Mouse (Mus musculus) subcutaneous adipose tissue, adult 2 months (tissue): ENCODE data around the gene Arpc1a. TPM values are rescaled to one million over a fixed set of nuclear protein-coding genes. Genes with fewer than 3 reads are reported as not detected.

ENCODE experiments used
- polyA plus RNA-seq: library from polyadenylated mRNA; depleted of rRNA; stranded (reverse); fragments of >200 nt; gene quantifications from 2 replicates; pipeline ENCODE4 v1.2.3, GENCODE M21; 2012; ENCODE audit warnings: low replicate concordance; rRNA removed

Gene Arpc1a
- 146 and 172 TPM in 2 replicates for polyA plus RNA-seq

DNA sequence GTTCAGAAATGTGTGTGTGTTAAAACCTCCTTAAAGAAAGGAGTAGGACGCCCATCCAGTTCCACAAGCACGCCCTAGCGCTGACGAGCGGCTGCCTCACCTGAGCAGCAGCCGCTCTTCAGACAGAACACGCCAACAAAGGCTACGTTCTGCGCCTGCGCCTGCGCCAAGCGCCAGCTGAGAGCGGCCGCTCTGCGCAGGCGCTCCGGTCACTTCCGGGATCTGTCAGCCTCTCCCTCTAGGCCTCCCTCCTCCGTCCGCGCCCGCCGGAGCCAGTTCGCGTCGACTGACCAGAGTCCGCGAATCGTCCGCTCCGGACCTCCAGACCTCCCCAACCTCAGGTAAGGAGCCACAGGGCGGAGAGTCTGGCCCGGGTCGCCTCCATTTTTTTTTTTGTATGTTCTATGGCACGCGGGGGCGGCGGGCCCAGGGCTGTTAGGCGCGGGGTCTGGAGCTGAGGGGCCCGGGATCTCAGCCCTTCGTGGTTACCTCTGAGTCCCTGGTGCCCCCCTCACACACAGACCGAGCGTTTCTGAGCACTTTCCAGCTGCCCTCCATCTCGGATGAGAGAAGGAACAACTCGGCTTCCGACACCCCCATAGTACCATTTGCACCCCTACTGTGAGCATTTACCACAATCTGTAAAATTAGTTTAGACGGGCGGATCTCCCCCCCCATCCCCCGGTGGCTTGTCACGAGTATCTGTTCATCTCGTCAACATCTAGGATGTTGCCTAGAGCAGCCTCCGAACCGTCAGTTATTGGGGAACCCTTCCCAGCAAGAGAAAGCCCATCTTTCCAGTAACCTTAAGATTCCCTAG lies at the start of gene Arpc1a, which contains the start of gene Kpna7:
Arpc1a (plus strand) TSS at position 199 of the 820 bp plus-strand sequence.
Kpna7 (minus strand) TSS at position 399 of the 820 bp plus-strand sequence.

DNA sequence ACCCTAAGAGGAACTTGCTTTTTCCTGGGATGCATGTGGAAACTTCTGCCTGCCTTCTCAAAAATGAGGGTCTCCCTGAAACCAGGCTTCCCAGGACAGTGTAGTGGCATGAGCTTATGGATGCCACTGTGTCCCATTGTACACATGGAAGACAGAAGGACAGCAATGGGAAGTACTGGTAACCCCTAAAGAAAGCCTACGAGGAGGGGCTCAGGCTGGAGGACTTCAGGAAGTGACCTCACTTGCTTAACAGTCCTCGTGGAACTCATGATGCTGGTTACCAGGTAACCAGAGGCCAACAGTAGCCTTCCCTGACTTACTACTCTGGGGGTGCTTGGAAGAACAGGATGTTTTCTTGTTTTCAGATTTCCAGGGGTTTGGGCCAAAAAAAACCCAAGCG lies 40.9 kb upstream of the Arpc1a start, which contains the start of gene 1700018F24Rik:
1700018F24Rik (plus strand) TSS at position 301 of the 400 bp plus-strand sequence.

DNA sequence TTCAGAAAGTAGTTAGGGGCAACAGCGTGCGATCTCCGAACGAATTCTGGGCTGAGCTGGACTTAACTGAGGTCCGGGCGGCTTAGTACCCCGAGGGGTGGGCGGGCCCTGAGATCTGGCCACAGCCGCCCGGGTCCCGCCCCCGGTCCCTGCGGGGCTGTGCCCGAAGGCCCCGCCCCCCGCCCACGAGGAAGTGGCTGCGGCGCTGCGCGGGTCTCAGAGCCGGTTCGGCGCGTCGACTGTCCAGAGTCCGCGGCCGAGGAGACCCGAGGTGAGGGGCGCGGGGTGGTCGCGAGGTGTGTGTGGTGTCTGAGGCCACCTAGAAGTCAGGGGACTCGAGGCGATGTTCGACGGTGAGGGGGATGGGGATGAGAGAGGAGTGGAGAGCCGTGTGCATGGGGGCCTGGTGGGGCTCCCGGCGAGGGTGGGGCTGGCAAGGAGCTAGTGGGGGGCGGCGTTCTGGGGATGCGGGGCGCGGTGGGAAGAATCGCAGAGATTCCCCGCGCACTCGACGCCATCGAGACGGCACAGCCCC lies 30.5 kb downstream of the Arpc1a start, which contains the start of gene Arpc1b:
Arpc1b (plus strand) TSS at position 145 of the 535 bp plus-strand sequence.

DNA sequence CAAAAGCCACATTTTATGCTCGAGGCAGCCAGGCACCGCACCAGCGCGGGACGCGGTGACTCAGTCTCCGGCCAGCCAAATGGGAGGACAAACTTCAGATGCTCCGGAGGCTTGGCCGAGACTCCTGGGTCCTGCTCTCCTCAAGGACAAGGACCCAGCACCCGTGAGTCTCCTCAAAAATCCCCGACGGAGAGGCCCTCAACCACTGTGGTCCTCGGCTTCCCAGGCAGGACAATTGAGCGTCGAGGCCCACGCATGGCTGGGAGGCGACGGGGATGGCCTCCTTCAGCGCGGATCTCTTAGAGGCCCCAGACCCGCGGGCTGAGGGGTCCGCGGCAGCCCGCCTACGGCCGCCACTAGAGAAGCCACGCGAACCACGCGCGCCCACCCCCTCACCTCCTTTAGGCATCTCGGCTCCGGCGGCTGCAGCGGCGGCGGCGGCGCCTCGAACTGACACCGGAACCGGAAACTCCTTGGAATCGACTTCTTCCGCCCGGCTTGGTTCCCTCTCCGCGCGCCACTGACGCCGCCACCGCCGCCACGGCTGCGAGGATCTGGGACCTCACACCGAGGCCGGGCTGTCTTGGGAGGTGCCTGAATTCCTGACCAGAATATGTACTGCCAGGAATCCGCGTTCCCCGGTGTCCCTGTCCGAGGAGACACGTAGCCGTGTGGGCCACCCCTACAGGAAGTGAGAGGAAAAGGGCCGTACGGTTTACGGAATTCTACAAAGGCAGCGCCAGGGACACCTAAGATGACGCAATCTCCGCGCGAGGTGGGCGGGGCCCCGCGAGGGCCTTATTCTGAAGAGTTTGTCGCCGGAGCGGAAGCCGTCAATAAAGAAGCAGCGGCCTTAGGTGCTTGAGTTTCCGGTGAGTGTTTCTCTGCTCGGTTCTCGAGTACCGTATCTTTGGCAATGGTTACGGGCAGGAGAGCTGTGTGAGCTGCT lies 56.2 kb downstream of the Arpc1a start, which contains the start of the genes Pdap1 and Bud31:
Pdap1 (minus strand) TSS at position 668 of the 949 bp plus-strand sequence.
Bud31 (plus strand) TSS at position 792 of the 949 bp plus-strand sequence.

Other genes with a start within 250 kb of the Arpc1a start
- gene Smurf1, start 118.0 kb upstream of the Arpc1a start, polyA plus RNA-seq: 33.8 and 36.4 TPM in 2 replicates
- not detected in 2 replicates for gene Gm4871, start 51.1 kb upstream of the Arpc1a start, polyA plus RNA-seq
- not detected in 2 replicates for gene 1700018F24Rik, start 40.8 kb upstream of the Arpc1a start, polyA plus RNA-seq
- not detected in 2 replicates for gene Kpna7, start 200 bp downstream of the Arpc1a start, polyA plus RNA-seq
- gene Arpc1b, start 30.4 kb downstream of the Arpc1a start, polyA plus RNA-seq: 709 and 828 TPM in 2 replicates
- 22.4 and 39.1 TPM in 2 replicates for gene Pdap1, start 56.4 kb downstream of the Arpc1a start, polyA plus RNA-seq
- gene Bud31, start 56.5 kb downstream of the Arpc1a start, polyA plus RNA-seq: 56.9 and 67.4 TPM in 2 replicates
- 17.1 and 19.1 TPM in 2 replicates for gene Ptcd1, start 83.3 kb downstream of the Arpc1a start, polyA plus RNA-seq
- 24.2 and 36.6 TPM in 2 replicates for gene Cpsf4, start 83.4 kb downstream of the Arpc1a start, polyA plus RNA-seq
- 178 and 219 TPM in 2 replicates for gene Atp5j2, start 108.2 kb downstream of the Arpc1a start, polyA plus RNA-seq
- 4.4 and 4.8 TPM in 2 replicates for gene Zkscan14, start 118.0 kb downstream of the Arpc1a start, polyA plus RNA-seq
- 8.2 and 8.3 TPM in 2 replicates for gene Zkscan5, start 120.7 kb downstream of the Arpc1a start, polyA plus RNA-seq
- gene Zfp655, start 147.9 kb downstream of the Arpc1a start, polyA plus RNA-seq: 25.0 and 30.5 TPM in 2 replicates
- 12.9 and 20.0 TPM in 2 replicates for gene Zscan25, start 196.7 kb downstream of the Arpc1a start, polyA plus RNA-seq